Mouse (Mus musculus) intestine, postnatal 0 days (tissue): ENCODE measurements around the gene Tsga10. TPM values are rescaled to one million over a fixed set of nuclear protein-coding genes. Genes with fewer than 3 reads are reported as not detected.

Source experiments
- ATAC-seq: fragments of 200-750 bp; cut with Nextera tagmentation; 2 replicates; pipeline ENCODE4 v1.8.0; 2017; ENCODE audit warnings: mild to moderate bottlenecking, moderate TSS enrichment, moderate library complexity
- H3K27ac ChIP-seq: fragments of 300-500 bp; sonication (generic); 2 replicates; pipeline ENCODE4 v1.5.1; 2014; ENCODE audit warnings: mild to moderate bottlenecking, low read depth, low read length, moderate library complexity
- H3K27me3 ChIP-seq: fragments of 300-500 bp; sonication (generic); replicated peaks from 2 replicates; pipeline ENCODE4 v1.6.1; 2014; ENCODE audit warnings: low read length, mixed read lengths; ENCODE audit not compliant: control insufficient read depth, insufficient read depth
- H3K36me3 ChIP-seq: fragments of 300-500 bp; sonication (generic); 2 replicates; pipeline ENCODE4 v1.6.1; 2014; ENCODE audit warnings: mild to moderate bottlenecking, moderate library complexity; ENCODE audit not compliant: control insufficient read depth, insufficient read depth
- H3K4me1 ChIP-seq: fragments of 300-500 bp; sonication (generic); replicated peaks from 2 replicates; pipeline ENCODE4 v1.6.1; 2014; ENCODE audit warnings: antibody characterized with exemption, low read length, mixed read lengths; ENCODE audit not compliant: control insufficient read depth, insufficient read depth
- H3K4me2 ChIP-seq: fragments of 300-500 bp; sonication (generic); replicated peaks from 2 replicates; pipeline ENCODE4 v1.6.1; 2014; ENCODE audit warnings: low read depth, mild to moderate bottlenecking, moderate library complexity
- H3K4me3 ChIP-seq: fragments of 300-500 bp; sonication (generic); 2 replicates; pipeline ENCODE4 v1.5.1; 2014; ENCODE audit warnings: low read depth, low read length
- H3K9ac ChIP-seq: fragments of 300-500 bp; sonication (generic); 2 replicates; pipeline ENCODE4 v1.6.1; 2014; ENCODE audit warnings: mild to moderate bottlenecking, low read depth, low read length
- H3K9me3 ChIP-seq: fragments of 300-500 bp; sonication (generic); 2 replicates; pipeline ENCODE4 v1.6.1; 2016; ENCODE audit warnings: mixed run types; ENCODE audit not compliant: control insufficient read depth
- CTCF ChIP-seq: sonication (generic); IDR thresholded peaks from 2 replicates; pipeline ENCODE4 v1.5.1; 2016; ENCODE audit warnings: low read depth, mild to moderate bottlenecking, control low read depth, antibody characterized with exemption, moderate library complexity
- WGBS: fragments of 180-500 bp; shearing (Covaris S2); extraction: QIAGEN DNeasy Blood & Tissue Kit; methylation state at CpG from one replicate; pipeline ENCODE4 v1.1.7; 2014; 5-methylcytosine and 5-hydroxymethylcytosine counted together
- polyA plus RNA-seq: library from polyadenylated mRNA; unstranded; fragments of >200 nt; fragmentation: Nextera tagmentation; extraction: Ambion mirVana; gene quantifications from 2 replicates; pipeline ENCODE4 v1.2.1, GENCODE M21; 2015

Gene Tsga10
- polyA plus RNA-seq, 1 experiment from 2014 or later: 2.0 TPM

- Histone ChIP-seq H3K4me1 (no peaks in the 10 kb centered on the region), H3K4me2 (no peak overlapping the region), H3K27ac (no peak overlapping the region), H3K4me3 (no peak overlapping the region), H3K9ac (no peak overlapping the region), H3K27me3 (no peaks in the 10 kb centered on the region), H3K9me3 (no peaks in the 10 kb centered on the region), H3K36me3 (no peaks in the 10 kb centered on the region)
- WGBS: 52% methylated on average over 8 of the region's 8 CpGs
- no peak for ATAC-seq
- TF ChIP-seq CTCF: no peak
Measured at GRCm38 (mm10) chr1:37740161-37740802, 125.9 kb downstream of the Tsga10 start.

DNA sequence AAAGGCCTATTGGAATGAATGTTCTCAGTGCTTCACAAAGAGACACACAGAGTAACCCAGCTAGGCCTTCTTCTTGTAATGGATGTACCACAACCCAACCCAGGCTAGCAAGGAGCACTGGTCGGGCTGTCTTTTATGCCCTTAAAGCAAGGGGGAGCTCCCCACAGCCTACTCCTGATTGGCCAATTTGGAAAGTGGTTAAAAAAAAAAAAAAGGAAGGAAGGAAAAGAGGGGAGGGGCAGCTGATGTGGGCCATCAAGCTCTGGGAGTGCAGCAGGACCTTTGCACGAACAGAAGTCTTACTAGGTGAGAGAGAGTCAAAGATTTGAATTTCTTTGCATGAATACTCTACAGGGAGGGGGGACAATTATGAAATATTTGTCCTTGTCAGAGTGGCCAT, 127.3 kb downstream of the Tsga10 start:
- H3K36me3 ChIP-seq: no peaks in the 10 kb centered on the region
- H3K4me3 ChIP-seq: no peak overlapping the region
- no peaks in the 10 kb centered on the region for H3K4me1 ChIP-seq
- TF ChIP-seq CTCF: no peak
- no peak overlapping the region for H3K27ac ChIP-seq
- no peak overlapping the region for H3K9ac ChIP-seq
- 63% methylated on average over 2 of the region's 2 CpGs for WGBS
- ATAC-seq: no peak
- H3K4me2 ChIP-seq: no peak overlapping the region
- no peaks in the 10 kb centered on the region for H3K9me3 ChIP-seq
- H3K27me3 ChIP-seq: no peaks in the 10 kb centered on the region

- Histone ChIP-seq H3K4me2 (no peak overlapping the region), H3K36me3 (no peaks in the 10 kb centered on the region), H3K9ac (no peak overlapping the region), H3K27ac (no peak overlapping the region), H3K4me3 (no peak overlapping the region), H3K9me3 (no peaks in the 10 kb centered on the region), H3K27me3 (no peaks in the 10 kb centered on the region), H3K4me1 (no peaks in the 10 kb centered on the region)
- WGBS: 71% methylated on average over 4 of the region's 4 CpGs
- no peak for ATAC-seq
- TF ChIP-seq CTCF: no peak
Measured at GRCm38 (mm10) chr1:37737045-37737444, 129.2 kb downstream of the Tsga10 start.

DNA sequence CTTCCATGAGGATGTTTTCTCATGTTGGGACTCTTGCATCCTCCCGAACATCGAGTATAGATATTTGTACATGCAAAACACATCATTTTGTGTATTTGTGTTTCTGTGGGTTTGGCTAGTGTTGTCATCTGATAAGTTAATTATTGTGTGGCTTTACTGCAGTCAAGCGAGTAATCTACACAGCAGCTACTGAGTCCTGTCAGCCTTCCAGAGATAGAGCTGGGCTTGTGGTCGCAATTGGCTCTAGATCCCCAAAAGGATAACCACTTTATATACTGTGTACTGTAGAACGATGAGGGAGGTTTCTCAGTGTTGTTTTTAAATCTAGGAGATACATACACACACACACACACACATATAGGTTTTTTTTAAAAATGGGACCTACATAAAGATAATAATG, 130.3 kb downstream of the Tsga10 start:
- H3K9ac ChIP-seq: no peak overlapping the region
- H3K27me3 ChIP-seq: no peaks in the 10 kb centered on the region
- H3K4me2 ChIP-seq: no peak overlapping the region
- no peaks in the 10 kb centered on the region for H3K36me3 ChIP-seq
- no peak for ATAC-seq
- H3K4me1 ChIP-seq: no peaks in the 10 kb centered on the region
- H3K4me3 ChIP-seq: no peak overlapping the region
- 83% methylated on average over 5 of the region's 5 CpGs for WGBS
- no peak for TF ChIP-seq CTCF
- H3K27ac ChIP-seq: no peak overlapping the region
- H3K9me3 ChIP-seq: no peaks in the 10 kb centered on the region

DNA sequence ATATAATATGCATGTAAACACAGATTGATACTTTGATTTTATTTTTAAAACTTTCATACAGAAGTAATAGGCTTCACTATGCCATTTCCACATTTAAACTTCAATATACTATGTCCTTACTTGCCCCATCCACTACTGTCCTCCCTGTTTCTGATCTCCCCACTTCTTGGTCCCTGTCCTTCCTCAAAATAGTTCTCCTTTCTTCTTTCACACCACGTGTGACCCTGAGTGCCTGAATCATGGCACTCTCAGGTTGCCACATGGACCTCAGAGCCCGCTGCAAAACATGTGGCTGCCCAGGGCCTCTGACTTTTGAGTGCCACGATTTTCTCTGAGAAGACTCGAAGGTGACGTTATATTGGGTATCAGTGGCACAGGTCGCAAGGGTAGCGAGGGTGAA, 131.4 kb downstream of the Tsga10 start:
- no peak overlapping the region for H3K4me3 ChIP-seq
- no peak for TF ChIP-seq CTCF
- no peak overlapping the region for H3K9ac ChIP-seq
- 61% methylated on average over 7 of the region's 7 CpGs for WGBS
- H3K4me1 ChIP-seq: no peaks in the 10 kb centered on the region
- no peaks in the 10 kb centered on the region for H3K9me3 ChIP-seq
- no peak for ATAC-seq
- no peaks in the 10 kb centered on the region for H3K36me3 ChIP-seq
- H3K27me3 ChIP-seq: no peaks in the 10 kb centered on the region
- H3K27ac ChIP-seq: no peak overlapping the region
- no peak overlapping the region for H3K4me2 ChIP-seq

- no peak for TF ChIP-seq CTCF
- Histone ChIP-seq H3K36me3 (no peaks in the 10 kb centered on the region), H3K9me3 (no peaks in the 10 kb centered on the region), H3K4me2 (no peak overlapping the region), H3K9ac (no peak overlapping the region), H3K27me3 (no peaks in the 10 kb centered on the region), H3K4me3 (no peak overlapping the region), H3K27ac (no peak overlapping the region), H3K4me1 (no peaks in the 10 kb centered on the region)
- WGBS: 82% methylated on average over 8 of the region's 8 CpGs
- no peak for ATAC-seq
Measured at GRCm38 (mm10) chr1:37729353-37729752, 136.9 kb downstream of the Tsga10 start.

DNA sequence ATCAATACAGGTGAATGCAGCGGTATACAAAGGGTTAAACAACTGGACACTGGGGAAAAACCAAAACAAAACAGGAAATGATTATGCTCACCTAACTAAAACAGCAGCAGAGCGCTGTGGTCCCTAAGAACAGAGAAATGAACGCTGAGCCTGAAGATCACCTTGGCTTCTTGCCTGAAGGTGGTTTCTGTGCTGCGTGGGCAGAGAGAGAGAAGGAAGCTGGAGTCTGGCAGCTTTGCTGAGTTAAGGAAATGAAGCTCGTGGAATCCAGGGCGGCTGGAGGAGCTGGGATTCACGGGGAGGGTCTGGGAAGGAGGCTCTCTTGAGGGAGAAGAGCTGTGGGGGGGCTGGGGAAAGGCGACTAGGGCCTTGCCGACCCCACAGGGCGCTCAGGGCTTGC, 138.2 kb downstream of the Tsga10 start:
- H3K9me3 ChIP-seq: no peaks in the 10 kb centered on the region
- H3K27me3 ChIP-seq: no peaks in the 10 kb centered on the region
- H3K4me3 ChIP-seq: no peak overlapping the region
- no peaks in the 10 kb centered on the region for H3K36me3 ChIP-seq
- no peak overlapping the region for H3K9ac ChIP-seq
- H3K4me2 ChIP-seq: no peak overlapping the region
- H3K27ac ChIP-seq: no peak overlapping the region
- no peak for TF ChIP-seq CTCF
- H3K4me1 ChIP-seq: no peaks in the 10 kb centered on the region
- WGBS: 62% methylated on average over 10 of the region's 10 CpGs
- no peak for ATAC-seq
